Mouse (Mus musculus) layer of hippocampus, adult 2 months (tissue): Measurements from ENCODE around the gene Hoxd4. TPM values are rescaled to one million over a fixed set of nuclear protein-coding genes. Genes with fewer than 3 reads are reported as not detected.
A peak's percentile ranks its signal among the peaks of the same experiment; 100 is the strongest.

Source experiments
- DNase-seq, 2 experiments: peaks; one replicate each; pipeline ENCODE4 v3.0.0; 2022; ENCODE audit warnings: low spot score in 2 of 2
- H3K27ac ChIP-seq: fragments of 200-600 bp; 2 replicates; pipeline ENCODE4 v1.8.1; 2022
- H3K4me3 ChIP-seq: fragments of 200-600 bp; 2 replicates; pipeline ENCODE4 v1.8.1; 2022; ENCODE audit warnings: mild to moderate bottlenecking
- CTCF ChIP-seq: fragments of 200-600 bp; conservative IDR thresholded peaks from 2 replicates; pipeline ENCODE4 v1.8.1; 2022; ENCODE audit warnings: antibody characterized with exemption, mild to moderate bottlenecking, moderate library complexity
- total RNA-seq, 2 experiments: library from RNA; stranded (reverse); gene quantifications; 2 replicates each; pipeline ENCODE4 v1.2.3; 2021

Hoxd4 gene
- total RNA-seq, 2 experiments from 2014 or later = not detected

GRCm38 (mm10) chr2:74672481-74673362 lies 39.0 kb upstream of the Hoxd4 start:
- peak in 1 of 2 experiments; percentile 39 for DNase-seq
- peak; percentile 76 for TF ChIP-seq CTCF
- H3K27ac ChIP-seq = no peak overlapping the region
- no peak overlapping the region; the same call in 1 of the 2 replicates for H3K4me3 ChIP-seq

GRCm38 (mm10) chr2:74673835-74674425 lies 37.8 kb upstream of the Hoxd4 start:
- no peak for DNase-seq
- H3K27ac ChIP-seq = no peak overlapping the region
- TF ChIP-seq CTCF = no peak
- no peak overlapping the region for H3K4me3 ChIP-seq

- TF ChIP-seq CTCF = no peak
- Histone ChIP-seq H3K27ac (no peak within 1 kb of the TSS), H3K4me3 (no peak within 1 kb of the TSS)
- DNase-seq = no peak
These were observed 36.7 kb upstream of the Hoxd4 start, which contains the start of gene Hoxd12 for GRCm38 (mm10) chr2:74674881-74675665. Gene Hoxd12 (plus strand): TSS chr2:74675013.

- Histone ChIP-seq H3K27ac (no peak overlapping the region), H3K4me3 (no peak overlapping the region)
- DNase-seq = no peak
- no peak for TF ChIP-seq CTCF
These were observed 36.0 kb upstream of the Hoxd4 start for GRCm38 (mm10) chr2:74675666-74676282.

GRCm38 (mm10) chr2:74676376-74677052 lies 35.2 kb upstream of the Hoxd4 start:
- DNase-seq = no peak
- H3K27ac ChIP-seq = no peak overlapping the region
- TF ChIP-seq CTCF = no peak
- H3K4me3 ChIP-seq = no peak overlapping the region

GRCm38 (mm10) chr2:74677106-74677505 lies 34.6 kb upstream of the Hoxd4 start:
- H3K4me3 ChIP-seq = no peak overlapping the region
- DNase-seq = no peak
- no peak for TF ChIP-seq CTCF
- no peak overlapping the region for H3K27ac ChIP-seq

GRCm38 (mm10) chr2:74678891-74679595 lies 32.7 kb upstream of the Hoxd4 start, which contains the start of gene Hoxd11:
Gene Hoxd11 (plus strand): TSS chr2:74679557.
- Histone ChIP-seq H3K4me3 (no peak within 1 kb of the TSS), H3K27ac (no peak within 1 kb of the TSS)
- TF ChIP-seq CTCF = no peak
- DNase-seq = no peak

- no peak for DNase-seq
- TF ChIP-seq CTCF = no peak
These were observed 32.1 kb upstream of the Hoxd4 start for GRCm38 (mm10) chr2:74679596-74679971.

GRCm38 (mm10) chr2:74679980-74680379 lies 31.7 kb upstream of the Hoxd4 start:
- Histone ChIP-seq H3K27ac (no peak overlapping the region), H3K4me3 (no peak overlapping the region)
- TF ChIP-seq CTCF = no peak
- DNase-seq = no peak

More at GRCm38 (mm10) chr2:74679596-74679971, 32.1 kb upstream of the Hoxd4 start:
- H3K27ac ChIP-seq = no peak overlapping the region
- H3K4me3 ChIP-seq = no peak overlapping the region

- no peak for TF ChIP-seq CTCF
- Histone ChIP-seq H3K4me3 (no peak overlapping the region), H3K27ac (no peak overlapping the region)
- no peak for DNase-seq
These were observed 30.9 kb upstream of the Hoxd4 start for GRCm38 (mm10) chr2:74680561-74681398.
